Mouse (Mus musculus): ENCODE data around the gene Gimap1.

- no peak for TF ChIP-seq CTCF (IDR thresholded peaks at IDR 0.05; ENCODE audit: control insufficient read depth, insufficient read depth, low read length)
- TF ChIP-seq POLR2A (IDR thresholded peaks at IDR 0.05; ENCODE audit: borderline replicate concordance, control insufficient read depth, low read depth, low read length) = no peak
Observed at GRCm38 (mm10) chr6:48787867-48788266, 49.0 kb downstream of the Gimap1 start.

Measured in bone marrow, adult 2 months (tissue).